Mouse (Mus musculus) lung, adult 2 months (tissue): Measurements from ENCODE around the gene Stx3.

Source experiments
- CTCF ChIP-seq: fragments of 200-500 bp; IDR thresholded peaks from 2 replicates; pipeline ENCODE4 v1.5.1; 2011; ENCODE audit warnings: mild to moderate bottlenecking, low read length, control low read depth; ENCODE audit not compliant: insufficient read depth
- POLR2A ChIP-seq: fragments of 200-500 bp; IDR thresholded peaks from 2 replicates; pipeline ENCODE4 v1.6.1; 2011; ENCODE audit warnings: low read depth, mild to moderate bottlenecking, control low read depth, low read length, borderline replicate concordance; ENCODE audit errors: extremely low read depth

DNA sequence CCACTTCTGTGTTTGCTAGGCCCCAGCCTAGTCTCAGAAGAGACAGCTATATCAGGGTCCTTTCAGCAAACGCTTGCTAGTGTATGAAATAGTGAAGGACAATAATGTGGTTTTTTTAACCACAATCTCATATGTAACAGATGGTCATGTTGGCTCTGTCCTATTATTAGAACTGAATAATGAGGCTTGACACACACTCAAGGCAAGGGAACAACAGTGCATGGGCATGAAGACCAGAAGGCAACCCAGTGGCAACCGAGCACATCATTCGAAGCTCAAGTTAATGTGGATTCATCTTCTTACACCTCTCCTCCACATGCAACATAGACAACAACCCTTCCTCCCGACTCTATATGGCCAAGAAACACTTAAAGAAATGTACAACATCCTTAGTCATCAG lies 27.1 kb upstream of the Stx3 start:
- no peak for TF ChIP-seq CTCF
- TF ChIP-seq POLR2A: no peak
